Mouse (Mus musculus) MEL (cell line): ENCODE data around the gene Rhbdl3. TPM values are rescaled to one million over a fixed set of nuclear protein-coding genes. Genes with fewer than 3 reads are reported as not detected.

Experiments used
- DNase-seq: peaks from one replicate; pipeline ENCODE4 v3.0.0; 2011; ENCODE audit warnings: low read depth, low spot score
- H3K27ac ChIP-seq: 2 replicates; pipeline ENCODE4 v1.5.1; 2012; ENCODE audit warnings: low read depth, mild to moderate bottlenecking, control low read depth, low read length, moderate library complexity; ENCODE audit not compliant: control insufficient read depth
- H3K27me3 ChIP-seq, 2 experiments: fragments of 150-350 bp in 1 of 2; sonication (generic) in 1 of 2; 2 replicates each; pipeline ENCODE4 v1.6.1; 2012; ENCODE audit warnings: low read length in 2 of 2, mild to moderate bottlenecking in 2 of 2, improper control_type of control experiment in 1 of 2, moderate library complexity in 1 of 2; ENCODE audit not compliant: insufficient read depth in 2 of 2, control insufficient read depth in 1 of 2
- H3K36me3 ChIP-seq, 2 experiments: 2 replicates each; pipeline ENCODE4 v1.6.1; 2012 to 2014; ENCODE audit warnings: low read length in 2 of 2, improper control_type of control experiment in 1 of 2, inconsistent platforms in 1 of 2, mild to moderate bottlenecking in 1 of 2; ENCODE audit not compliant: insufficient read depth in 2 of 2, control insufficient read depth in 1 of 2
- H3K4me1 ChIP-seq, 2 experiments: fragments of 150-350 bp in 1 of 2; sonication (generic) in 1 of 2; 2 replicates each; pipeline ENCODE4 v1.6.1; 2012; ENCODE audit warnings: low read length in 2 of 2, improper control_type of control experiment in 1 of 2, mild to moderate bottlenecking in 1 of 2; ENCODE audit not compliant: insufficient read depth in 2 of 2, control insufficient read depth in 1 of 2
- H3K4me3 ChIP-seq, 2 experiments: fragments of 150-350 bp in 1 of 2; sonication (generic) in 1 of 2; 2 replicates each; pipeline ENCODE4 v1.5.1; 2012; ENCODE audit warnings: low read depth in 2 of 2, low read length in 2 of 2, mild to moderate bottlenecking in 2 of 2, moderate library complexity in 2 of 2, control low read depth in 1 of 2, improper control_type of control experiment in 1 of 2; ENCODE audit not compliant: control insufficient read depth in 1 of 2, insufficient read depth in 1 of 2
- H3K79me2 ChIP-seq: 2 replicates; pipeline ENCODE4 v1.6.1; 2012; ENCODE audit warnings: mild to moderate bottlenecking, low read length, moderate library complexity; ENCODE audit not compliant: control insufficient read depth, poor library complexity, insufficient read depth
- H3K9ac ChIP-seq: 2 replicates; pipeline ENCODE4 v1.6.1; 2012; ENCODE audit warnings: low read depth, mild to moderate bottlenecking, control low read depth, low read length, moderate library complexity; ENCODE audit not compliant: control insufficient read depth, poor library complexity, severe bottlenecking
- H3K9me3 ChIP-seq: fragments of 150-350 bp; sonication (generic); replicated peaks from 2 replicates; pipeline ENCODE4 v1.6.1; 2012; ENCODE audit warnings: mild to moderate bottlenecking, low read length, improper control_type of control experiment, moderate library complexity; ENCODE audit not compliant: insufficient read depth
- E2F4 ChIP-seq: IDR thresholded peaks from 2 replicates; pipeline ENCODE4 v1.6.1; 2011; ENCODE audit warnings: low read depth, low read length, improper control_type of control experiment, borderline replicate concordance
- ELF1 ChIP-seq: IDR thresholded peaks from 2 replicates; pipeline ENCODE4 v1.6.1; 2014; ENCODE audit warnings: low read depth, mild to moderate bottlenecking, inconsistent platforms, low read length, improper control_type of control experiment, moderate library complexity
- EP300 ChIP-seq, 2 experiments: IDR thresholded peaks; 2 replicates each; pipeline ENCODE4 v1.6.1; 2011; ENCODE audit warnings: improper control_type of control experiment in 2 of 2, low read length in 2 of 2, low read depth in 1 of 2, mild to moderate bottlenecking in 1 of 2
- ETS1 ChIP-seq: IDR thresholded peaks from 2 replicates; pipeline ENCODE4 v1.6.1; 2012; ENCODE audit warnings: low read depth, mild to moderate bottlenecking, inconsistent platforms, low read length, improper control_type of control experiment, moderate library complexity
- KAT2A ChIP-seq: conservative IDR thresholded peaks from 2 replicates; pipeline ENCODE4 v1.6.1; 2012; ENCODE audit warnings: low read depth, low read length, improper control_type of control experiment, inconsistent platforms
- MAFK ChIP-seq: IDR thresholded peaks from 2 replicates; pipeline ENCODE4 v1.6.1; 2011; ENCODE audit warnings: low read depth, mild to moderate bottlenecking, low read length, improper control_type of control experiment, borderline replicate concordance
- MAZ ChIP-seq: IDR thresholded peaks from 2 replicates; pipeline ENCODE4 v1.6.1; 2012; ENCODE audit warnings: low read depth, mild to moderate bottlenecking, inconsistent platforms, low read length, improper control_type of control experiment
- MEF2A ChIP-seq: IDR thresholded peaks from 2 replicates; pipeline ENCODE4 v1.6.1; 2014; ENCODE audit warnings: low read depth, mild to moderate bottlenecking, inconsistent platforms, low read length, improper control_type of control experiment; ENCODE audit not compliant: poor library complexity, insufficient replicate concordance, severe bottlenecking; ENCODE audit errors: extremely low read depth
- MXI1 ChIP-seq: IDR thresholded peaks from 2 replicates; pipeline ENCODE4 v1.6.1; 2011; ENCODE audit warnings: mild to moderate bottlenecking, low read depth, low read length, improper control_type of control experiment
- MYB ChIP-seq: IDR thresholded peaks from 2 replicates; pipeline ENCODE4 v1.6.1; 2011; ENCODE audit warnings: mild to moderate bottlenecking, low read depth, low read length, improper control_type of control experiment
- NELFE ChIP-seq: IDR thresholded peaks from 2 replicates; pipeline ENCODE4 v1.6.1; 2011; ENCODE audit warnings: low read depth, low read length, improper control_type of control experiment
- NRF1 ChIP-seq: IDR thresholded peaks from 2 replicates; pipeline ENCODE4 v1.6.1; 2014; ENCODE audit warnings: low read depth, mild to moderate bottlenecking, inconsistent platforms, low read length, improper control_type of control experiment, moderate library complexity; ENCODE audit not compliant: poor library complexity, insufficient read depth, severe bottlenecking
- POLR2AphosphoS2 ChIP-seq: IDR thresholded peaks from 2 replicates; pipeline ENCODE4 v1.6.1; 2011; ENCODE audit warnings: low read length, improper control_type of control experiment
- RCOR1 ChIP-seq: IDR thresholded peaks from 2 replicates; pipeline ENCODE4 v1.6.1; 2012; ENCODE audit warnings: low read depth, mild to moderate bottlenecking, inconsistent platforms, low read length, improper control_type of control experiment
- SIN3A ChIP-seq: IDR thresholded peaks from 2 replicates; pipeline ENCODE4 v1.6.1; 2012; ENCODE audit warnings: low read length, improper control_type of control experiment, inconsistent platforms
- TCF12 ChIP-seq: IDR thresholded peaks from 2 replicates; pipeline ENCODE4 v1.6.1; 2014; ENCODE audit warnings: low read depth, mild to moderate bottlenecking, inconsistent platforms, low read length, improper control_type of control experiment, moderate library complexity
- UBTF ChIP-seq: IDR thresholded peaks from 2 replicates; pipeline ENCODE4 v1.6.1; 2012; ENCODE audit warnings: low read depth, mild to moderate bottlenecking, inconsistent platforms, low read length, improper control_type of control experiment, moderate library complexity, borderline replicate concordance; ENCODE audit not compliant: insufficient read depth
- USF1 ChIP-seq: IDR thresholded peaks from 2 replicates; pipeline ENCODE4 v1.6.1; 2014; ENCODE audit warnings: low read depth, mild to moderate bottlenecking, inconsistent platforms, low read length, improper control_type of control experiment, moderate library complexity
- USF2 ChIP-seq, 2 experiments: IDR thresholded peaks; 2 replicates each; pipeline ENCODE4 v1.6.1; 2011 to 2012; ENCODE audit warnings: improper control_type of control experiment in 2 of 2, low read length in 2 of 2, borderline replicate concordance in 1 of 2, inconsistent platforms in 1 of 2, low read depth in 1 of 2, mild to moderate bottlenecking in 1 of 2; ENCODE audit not compliant: insufficient read depth in 1 of 2
- ZKSCAN1 ChIP-seq: IDR thresholded peaks from 2 replicates; pipeline ENCODE4 v1.6.1; 2012; ENCODE audit warnings: low read depth, mild to moderate bottlenecking, inconsistent platforms, low read length, improper control_type of control experiment, moderate library complexity
- ZMIZ1 ChIP-seq: IDR thresholded peaks from 2 replicates; pipeline ENCODE4 v1.6.1; 2012; ENCODE audit warnings: low read depth, mild to moderate bottlenecking, inconsistent platforms, low read length, improper control_type of control experiment, moderate library complexity
- polyA plus RNA-seq, 2 experiments: library from polyadenylated mRNA; stranded (reverse) in 1 of 2; unstranded in 1 of 2; fragments of >175 nt in 1 of 2; fragments of >200 nt in 1 of 2; gene quantifications; 2 replicates each; pipeline versions ENCODE4 v1.2.1 to v1.2.4; 2012; ENCODE audit warnings: low replicate concordance in 2 of 2, low read depth in 1 of 2; ENCODE audit not compliant: insufficient read length in 2 of 2, insufficient read depth in 1 of 2, missing spikeins in 1 of 2
- total RNA-seq: library from RNA; depleted of rRNA; stranded (reverse); fragments of 300-350 nt; gene quantifications from 2 replicates; pipeline ENCODE4 v1.2.3, GENCODE M21; 2012

Gene Rhbdl3
- total and polyA plus RNA-seq, 3 experiments: 0.04 to 0.11 TPM; not detected in 1

DNA sequence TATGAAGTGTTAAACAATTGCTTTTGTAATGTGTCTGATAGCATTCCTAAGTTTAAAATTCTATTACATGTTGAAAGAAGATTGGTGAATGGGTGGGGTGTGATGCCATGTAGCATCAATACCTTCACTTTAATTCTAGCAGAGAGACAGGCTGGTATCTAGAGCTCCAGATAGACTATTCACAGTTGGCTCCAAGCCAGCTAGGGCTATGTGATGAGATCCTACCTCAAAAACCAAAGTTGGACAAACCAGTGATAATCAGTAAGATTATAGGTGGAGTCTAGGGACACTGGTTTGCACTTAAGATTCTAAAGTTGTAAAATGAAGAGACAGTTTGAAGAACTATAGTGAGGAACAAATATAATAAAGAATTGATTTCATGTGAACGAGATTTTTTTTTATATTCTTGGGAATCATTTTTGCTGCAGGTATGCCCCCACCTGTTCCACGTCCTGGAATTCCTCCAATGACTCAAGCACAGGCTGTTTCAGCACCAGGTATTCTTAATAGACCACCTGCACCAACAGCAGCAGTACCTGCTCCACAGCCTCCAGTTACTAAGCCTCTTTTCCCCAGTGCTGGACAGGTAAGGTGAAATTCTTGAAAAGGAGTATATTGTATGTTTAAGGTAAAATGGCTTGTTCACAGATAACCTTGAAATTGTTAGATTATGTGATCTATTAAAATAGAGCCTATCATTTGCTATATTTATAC is 90.9 kb downstream of the Rhbdl3 start:
- Histone ChIP-seq H3K27ac (no peak overlapping the region), H3K4me1 (peaks cover 18 to 24% of the 10 kb centered on the region in 2 experiments), H3K79me2 (peaks cover 48% of the 10 kb centered on the region), H3K36me3 (peaks cover 74 to 94% of the 10 kb centered on the region in 2 experiments), H3K4me3 (no peak overlapping the region), H3K9ac (no peak overlapping the region), H3K27me3 (no peaks in the 10 kb centered on the region), H3K9me3 (no peaks in the 10 kb centered on the region)
- no peak for TF ChIP-seq MAFK
- TF ChIP-seq RCOR1: peak; percentile 90
- no peak for TF ChIP-seq NRF1
- no peak for TF ChIP-seq MYB
- 0 out of 2 replicates have a peak, but pooled peaks have one; percentile 35 for TF ChIP-seq SIN3A
- peak; percentile 49; the same call in 1 of the 2 replicates for TF ChIP-seq MXI1
- no peak for TF ChIP-seq MAZ
- no peak for TF ChIP-seq NELFE
- no peak for TF ChIP-seq KAT2A
- no peak for TF ChIP-seq ETS1
- TF ChIP-seq MEF2A: no peak
- TF ChIP-seq UBTF: no peak
- 0 out of 2 replicates have a peak, but pooled peaks have one; percentile 18 for TF ChIP-seq ZMIZ1
- TF ChIP-seq EP300 (IDR thresholded peaks at IDR 0.05; ENCODE audit: low read depth in 1 of 2, low read length in 2 of 2): 0 out of 4 replicates have a peak, but pooled peaks of 1 of the 2 experiments have one; percentile 24
- TF ChIP-seq USF2 (IDR thresholded peaks at IDR 0.05; ENCODE audit: borderline replicate concordance in 1 of 2, insufficient read depth in 1 of 2, low read depth in 1 of 2, low read length in 2 of 2): no peak
- TF ChIP-seq ZKSCAN1: no peak
- no peak for TF ChIP-seq E2F4
- no peak for TF ChIP-seq TCF12
- TF ChIP-seq POLR2AphosphoS2: peak; percentile 54
- DNase-seq: no peak

DNA sequence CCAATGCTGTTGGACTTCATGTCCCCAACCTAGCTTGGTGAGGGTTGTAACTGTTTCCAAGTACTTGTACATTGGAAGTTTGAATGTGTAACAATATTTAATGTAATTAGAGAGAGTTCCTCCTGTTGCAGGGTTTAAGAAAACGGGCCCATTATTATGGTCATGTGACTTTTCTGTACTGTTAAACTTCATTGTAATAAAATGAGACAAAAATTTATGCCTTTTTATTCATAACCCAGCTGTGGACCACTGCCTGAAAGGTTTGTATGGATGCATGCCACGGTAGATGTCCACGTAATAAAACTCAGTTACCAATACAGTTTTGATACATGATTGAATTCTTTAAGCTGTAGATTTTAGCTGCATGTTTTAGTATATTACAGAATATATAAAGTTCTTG is 95.2 kb downstream of the Rhbdl3 start:
- H3K9ac ChIP-seq: no peak overlapping the region

More for the DNA sequence above, 95.2 kb downstream of the Rhbdl3 start:
- Histone ChIP-seq H3K36me3 (peaks cover 73 to 95% of the 10 kb centered on the region in 2 experiments), H3K9me3 (no peaks in the 10 kb centered on the region), H3K4me1 (peaks cover 7 to 24% of the 10 kb centered on the region in 2 experiments), H3K79me2 (peaks cover 33% of the 10 kb centered on the region), H3K27ac (no peak overlapping the region), H3K4me3 (no peak overlapping the region), H3K27me3 (no peaks in the 10 kb centered on the region)
- no peak for TF ChIP-seq ELF1
- peak; percentile 55; the same call in 1 of the 2 replicates for TF ChIP-seq USF1
- DNase-seq: no peak
